Mouse (Mus musculus): Measurements from ENCODE around the gene Gpc1.

GRCm38 (mm10) chr1:92879266-92879665 is 47.8 kb downstream of the Gpc1 start:
- TF ChIP-seq CTCF (IDR thresholded peaks at IDR 0.05; ENCODE audit: low read depth) (no peak), EP300 (IDR thresholded peaks at IDR 0.05; ENCODE audit: low read depth) (no peak)
